Mouse (Mus musculus): ENCODE data around the gene Olfr266.

DNA sequence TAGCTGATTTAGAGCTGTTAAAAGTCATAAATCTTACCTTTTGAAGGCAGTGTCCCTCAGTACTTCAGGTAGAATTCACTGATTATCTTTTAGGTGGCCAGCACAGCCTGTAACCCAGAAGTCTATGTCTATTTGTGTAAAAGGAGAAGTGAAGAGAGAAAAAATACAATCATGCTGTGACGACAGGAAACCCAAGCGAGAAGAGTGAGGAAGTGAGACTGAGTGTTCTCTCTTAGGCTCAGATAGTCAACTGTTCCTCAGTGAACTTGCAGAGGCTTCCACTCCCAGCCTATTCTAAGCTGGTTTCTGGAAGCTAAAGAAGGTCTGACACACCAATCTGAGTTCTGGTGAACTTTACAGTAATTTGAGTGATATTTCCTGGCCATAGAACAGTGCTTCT lies 36.2 kb downstream of the Olfr266 start, which contains the start of gene Cd53:
- TF ChIP-seq CTCF (IDR thresholded peaks at IDR 0.05; ENCODE audit: insufficient read depth, low read depth, low read length), result no peak
- TF ChIP-seq POLR2A (IDR thresholded peaks at IDR 0.05; ENCODE audit: insufficient read depth, low read depth, low read length), result no peak
